Mouse (Mus musculus) Patski (cell line): ENCODE measurements around the gene Fgfr2. TPM values are rescaled to one million over a fixed set of nuclear protein-coding genes. Genes with fewer than 3 reads are reported as not detected.
A peak's percentile ranks its signal among the peaks of the same experiment; 100 is the strongest.

Experiments
- ATAC-seq: fragments of 100-300 bp; one replicate; pipeline ENCODE4 v1.8.0; 2021
- CTCF ChIA-PET: fragments of 350-600 bp; sonication (Branson Sonifier 250); formaldehyde crosslinking; loops from one replicate; lab custom pipeline; 2022; ENCODE audit warnings: inconsistent platforms; lab: Charles Lee
- POLR2A ChIA-PET: fragments of 350-600 bp; sonication (Branson Sonifier 250); formaldehyde crosslinking; loops from one replicate; lab custom pipeline; 2022; ENCODE audit warnings: antibody characterized with exemption, inconsistent platforms; lab: Charles Lee
- DNase-seq: peaks from one replicate; pipeline ENCODE4 v3.0.0-alpha.2; 2011; ENCODE audit warnings: low read depth, low spot score
- H3K27me3 ChIP-seq: fragments of 371-371 bp; one replicate; pipeline ENCODE4 v1.5.1; 2021
- CTCF ChIP-seq: fragments of 100-300 bp; IDR thresholded peaks from one replicate; pipeline ENCODE4 v1.5.1; 2021
- in situ Hi-C: fragments of 300-500 bp; cut with MboI; formaldehyde crosslinking; loops from 3 replicates; pipeline ENCODE4 v1.11.1; 2018; ENCODE audit warnings: low pct_unique_long_range_greater_than_20kb, mixed read lengths
- polyA plus RNA-seq: library from polyadenylated mRNA; unstranded; gene quantifications from one replicate; pipeline ENCODE4 v1.2.3, GENCODE M21; 2021

Fgfr2 gene
- polyA plus RNA-seq, 1 experiment from 2014 or later = 48.8 TPM

GRCm38 (mm10) chr7:130631553-130632378 lies 2491.4 kb downstream of the Fgfr2 start:
- no peak for ATAC-seq
- no peak for TF ChIP-seq CTCF
- no peaks in the 10 kb centered on the region for H3K27me3 ChIP-seq
- ChIA-PET POLR2A (no interaction called here), CTCF (interaction anchor here (0.6 to 2.4 kb wide), 4 partner anchors 9 to 130 kb away, joined by 3 to 6 read pairs (median 3); no protein-coding TSS in a partner anchor)
- DNase-seq = no peak
- in situ Hi-C loops = no loop called here

GRCm38 (mm10) chr7:130630956-130631355 lies 2492.2 kb downstream of the Fgfr2 start:
- in situ Hi-C loops = no loop called here
- no peak for TF ChIP-seq CTCF

GRCm38 (mm10) chr7:130629999-130630398 lies 2493.2 kb downstream of the Fgfr2 start:
- no peak for TF ChIP-seq CTCF
- ATAC-seq (no peak), DNase-seq (no peak)
- no peaks in the 10 kb centered on the region for H3K27me3 ChIP-seq
- in situ Hi-C loops = no loop called here
- POLR2A ChIA-PET = no interaction called here
- CTCF ChIA-PET = interaction anchor here (1.3 to 2.4 kb wide), 2 partner anchors 10 to 15 kb away, joined by 4 to 6 read pairs; no protein-coding TSS in a partner anchor

More at GRCm38 (mm10) chr7:130630956-130631355, 2492.2 kb downstream of the Fgfr2 start:
- POLR2A ChIA-PET = no interaction called here
- ATAC-seq = no peak
- no peaks in the 10 kb centered on the region for H3K27me3 ChIP-seq
- CTCF ChIA-PET = interaction anchor here (1.3 to 2.4 kb wide), 2 partner anchors 11 to 22 kb away, joined by 3 to 6 read pairs; no protein-coding TSS in a partner anchor
- no peak for DNase-seq

GRCm38 (mm10) chr7:130628601-130629000 lies 2494.5 kb downstream of the Fgfr2 start:
- ATAC-seq (peak; percentile 12), DNase-seq (no peak)
- POLR2A ChIA-PET = interaction anchor here (0.9 kb wide), 1 partner anchor 12 kb away, joined by 3 read pairs; no protein-coding TSS in a partner anchor
- CTCF ChIA-PET = no interaction called here
- TF ChIP-seq CTCF = no peak
- in situ Hi-C loops = no loop called here
- H3K27me3 ChIP-seq = no peaks in the 10 kb centered on the region

- H3K27me3 ChIP-seq = no peaks in the 10 kb centered on the region
- TF ChIP-seq CTCF = no peak
- ChIA-PET POLR2A (no interaction called here), CTCF (no interaction called here)
- no peak for ATAC-seq
- DNase-seq = no peak
- in situ Hi-C loops = no loop called here
Observed at GRCm38 (mm10) chr7:130625361-130625760, 2497.8 kb downstream of the Fgfr2 start.

- TF ChIP-seq CTCF = no peak
- in situ Hi-C loops = no loop called here
- ChIA-PET CTCF (no interaction called here), POLR2A (no interaction called here)
- no peak for ATAC-seq
- no peak for DNase-seq
- no peaks in the 10 kb centered on the region for H3K27me3 ChIP-seq
Observed at GRCm38 (mm10) chr7:130624299-130624698, 2498.9 kb downstream of the Fgfr2 start.

GRCm38 (mm10) chr7:130622359-130622758 lies 2500.8 kb downstream of the Fgfr2 start:
- no peak for DNase-seq
- CTCF ChIA-PET = interaction anchor here (1.3 to 1.6 kb wide), 2 partner anchors 17 to 20 kb away, joined by 3 to 4 read pairs; no protein-coding TSS in a partner anchor
- in situ Hi-C loops = no loop called here
- POLR2A ChIA-PET = no interaction called here
- no peaks in the 10 kb centered on the region for H3K27me3 ChIP-seq
- TF ChIP-seq CTCF = no peak
- ATAC-seq = no peak

DNA sequence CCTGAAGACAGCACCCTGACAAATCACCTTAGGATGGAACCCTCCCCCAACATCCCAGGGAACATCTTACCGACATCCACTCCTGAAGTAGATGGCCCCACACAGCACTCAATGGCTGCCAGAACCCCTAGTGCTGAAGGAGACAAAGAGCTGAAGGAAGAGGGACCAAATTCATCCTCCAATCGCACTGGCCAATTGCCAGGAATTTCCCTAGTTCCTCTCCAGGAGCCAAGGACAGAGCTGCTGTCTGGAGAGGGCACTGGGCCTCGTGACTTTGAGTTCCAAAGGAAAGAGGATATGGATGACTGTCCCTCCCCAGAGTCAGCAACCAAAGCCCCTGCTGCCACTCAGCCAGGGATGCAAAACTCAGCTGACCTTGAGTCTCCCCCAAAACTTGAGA lies 2501.2 kb downstream of the Fgfr2 start:
- DNase-seq (no peak), ATAC-seq (no peak)
- POLR2A ChIA-PET = no interaction called here
- CTCF ChIA-PET = interaction anchor here (1.3 kb wide), 1 partner anchor 17 kb away, joined by 3 read pairs; no protein-coding TSS in a partner anchor
- TF ChIP-seq CTCF = no peak
- in situ Hi-C loops = no loop called here
- no peaks in the 10 kb centered on the region for H3K27me3 ChIP-seq

- no peak for TF ChIP-seq CTCF
- POLR2A ChIA-PET = no interaction called here
- CTCF ChIA-PET = no interaction called here
- in situ Hi-C loops = no loop called here
- H3K27me3 ChIP-seq = no peaks in the 10 kb centered on the region
- ATAC-seq = no peak
- no peak for DNase-seq
Observed at GRCm38 (mm10) chr7:130621068-130621467, 2502.1 kb downstream of the Fgfr2 start.

- POLR2A ChIA-PET = no interaction called here
- no peak for TF ChIP-seq CTCF
- CTCF ChIA-PET = no interaction called here
- no peak for DNase-seq
- H3K27me3 ChIP-seq = no peaks in the 10 kb centered on the region
- in situ Hi-C loops = no loop called here
- no peak for ATAC-seq
Observed at GRCm38 (mm10) chr7:130617591-130617990, 2505.6 kb downstream of the Fgfr2 start.

GRCm38 (mm10) chr7:130613973-130614372 lies 2509.2 kb downstream of the Fgfr2 start:
- no peak for TF ChIP-seq CTCF
- H3K27me3 ChIP-seq = no peaks in the 10 kb centered on the region
- POLR2A ChIA-PET = no interaction called here
- no peak for ATAC-seq
- DNase-seq = no peak
- CTCF ChIA-PET = no interaction called here
- in situ Hi-C loops = no loop called here
